Mouse (Mus musculus): Measurements from ENCODE around the gene Rara. TPM values are rescaled to one million over a fixed set of nuclear protein-coding genes. Genes with fewer than 3 reads are reported as not detected.

Gene Rara
- polyA plus RNA-seq, 1 experiment: 18.0 TPM

GRCm38 (mm10) chr11:98934367-98934766 is 6.7 kb downstream of the Rara start:
- no peaks in the 10 kb centered on the region for H3K36me3 ChIP-seq (ENCODE audit: control insufficient read depth, insufficient read depth, low read length)
- H3K4me3 ChIP-seq (ENCODE audit: insufficient read depth, low read depth, low read length): no peak overlapping the region
- TF ChIP-seq CTCF (conservative IDR thresholded peaks at IDR 0.05; ENCODE audit: insufficient read depth, insufficient read length, low read depth, low read length) (no peak), POLR2A (IDR thresholded peaks at IDR 0.05; ENCODE audit: low read depth, low read length) (no peak)
- WGBS: 81% methylated on average over 3 of the region's 3 CpGs
- peaks cover 30% of the 10 kb centered on the region for H3K4me1 ChIP-seq (ENCODE audit: control insufficient read depth, insufficient read depth, low read length)
- H3K27ac ChIP-seq (ENCODE audit: insufficient read depth, low read depth, low read length): no peak overlapping the region
- H3K27me3 ChIP-seq (replicated peaks; ENCODE audit: control insufficient read depth, insufficient read depth, low read length): no peaks in the 10 kb centered on the region
- DNase-seq: no peak

GRCm38 (mm10) chr11:98935123-98935522 is 7.5 kb downstream of the Rara start:
- no peak overlapping the region for H3K4me3 ChIP-seq (ENCODE audit: insufficient read depth, low read depth, low read length)
- no peaks in the 10 kb centered on the region for H3K27me3 ChIP-seq (replicated peaks; ENCODE audit: control insufficient read depth, insufficient read depth, low read length)
- 68% methylated on average over 3 of the region's 3 CpGs for WGBS
- DNase-seq: peak; percentile 96
- H3K4me1 ChIP-seq (ENCODE audit: control insufficient read depth, insufficient read depth, low read length): peaks cover 32% of the 10 kb centered on the region
- TF ChIP-seq POLR2A (IDR thresholded peaks at IDR 0.05; ENCODE audit: low read depth, low read length): no peak
- TF ChIP-seq CTCF (conservative IDR thresholded peaks at IDR 0.05; ENCODE audit: insufficient read depth, insufficient read length, low read depth, low read length): no peak
- no peaks in the 10 kb centered on the region for H3K36me3 ChIP-seq (ENCODE audit: control insufficient read depth, insufficient read depth, low read length)
- peak overlapping the region; percentile 30; the same call in 1 of the 2 replicates for H3K27ac ChIP-seq (ENCODE audit: insufficient read depth, low read depth, low read length)

GRCm38 (mm10) chr11:98936170-98936569 is 8.6 kb downstream of the Rara start:
- peak overlapping the region; percentile 96 for H3K27ac ChIP-seq (ENCODE audit: insufficient read depth, low read depth, low read length)
- peaks cover 43% of the 10 kb centered on the region for H3K4me1 ChIP-seq (ENCODE audit: control insufficient read depth, insufficient read depth, low read length)
- TF ChIP-seq POLR2A (IDR thresholded peaks at IDR 0.05; ENCODE audit: low read depth, low read length) (peak; percentile 70), CTCF (conservative IDR thresholded peaks at IDR 0.05; ENCODE audit: insufficient read depth, insufficient read length, low read depth, low read length) (no peak)
- H3K36me3 ChIP-seq (ENCODE audit: control insufficient read depth, insufficient read depth, low read length): no peaks in the 10 kb centered on the region
- no peaks in the 10 kb centered on the region for H3K27me3 ChIP-seq (replicated peaks; ENCODE audit: control insufficient read depth, insufficient read depth, low read length)
- peak; percentile 86 for DNase-seq
- peak overlapping the region; percentile 53 for H3K4me3 ChIP-seq (ENCODE audit: insufficient read depth, low read depth, low read length)
- WGBS: 7% methylated on average over 29 of the region's 29 CpGs

- WGBS: 5% methylated on average over 23 of the region's 23 CpGs
- peaks cover 43% of the 10 kb centered on the region for H3K4me1 ChIP-seq (ENCODE audit: control insufficient read depth, insufficient read depth, low read length)
- peak; percentile 59 for DNase-seq
- H3K36me3 ChIP-seq (ENCODE audit: control insufficient read depth, insufficient read depth, low read length): no peaks in the 10 kb centered on the region
- TF ChIP-seq POLR2A (IDR thresholded peaks at IDR 0.05; ENCODE audit: low read depth, low read length) (no peak), CTCF (conservative IDR thresholded peaks at IDR 0.05; ENCODE audit: insufficient read depth, insufficient read length, low read depth, low read length) (no peak)
- peak overlapping the region; percentile 96 for H3K27ac ChIP-seq (ENCODE audit: insufficient read depth, low read depth, low read length)
- H3K4me3 ChIP-seq (ENCODE audit: insufficient read depth, low read depth, low read length): peak overlapping the region; percentile 53
- no peaks in the 10 kb centered on the region for H3K27me3 ChIP-seq (replicated peaks; ENCODE audit: control insufficient read depth, insufficient read depth, low read length)
These were observed 9.2 kb downstream of the Rara start for GRCm38 (mm10) chr11:98936606-98937409.

GRCm38 (mm10) chr11:98937410-98937913 is 9.8 kb downstream of the Rara start:
- Histone ChIP-seq H3K36me3 (ENCODE audit: control insufficient read depth, insufficient read depth, low read length) (no peaks in the 10 kb centered on the region), H3K27me3 (replicated peaks; ENCODE audit: control insufficient read depth, insufficient read depth, low read length) (no peaks in the 10 kb centered on the region), H3K4me3 (ENCODE audit: insufficient read depth, low read depth, low read length) (peak overlapping the region; percentile 93), H3K4me1 (ENCODE audit: control insufficient read depth, insufficient read depth, low read length) (peaks cover 46% of the 10 kb centered on the region), H3K27ac (ENCODE audit: insufficient read depth, low read depth, low read length) (peak overlapping the region; percentile 97)
- peak; percentile 96 for DNase-seq
- TF ChIP-seq CTCF (conservative IDR thresholded peaks at IDR 0.05; ENCODE audit: insufficient read depth, insufficient read length, low read depth, low read length): no peak
- TF ChIP-seq POLR2A (IDR thresholded peaks at IDR 0.05; ENCODE audit: low read depth, low read length): no peak
- under 1% methylated on average over 38 of the region's 38 CpGs for WGBS

- Histone ChIP-seq H3K27ac (ENCODE audit: insufficient read depth, low read depth, low read length) (peak overlapping the region; percentile 97), H3K4me3 (ENCODE audit: insufficient read depth, low read depth, low read length) (peak overlapping the region; percentile 93), H3K4me1 (ENCODE audit: control insufficient read depth, insufficient read depth, low read length) (peaks cover 48% of the 10 kb centered on the region), H3K36me3 (ENCODE audit: control insufficient read depth, insufficient read depth, low read length) (no peaks in the 10 kb centered on the region), H3K27me3 (replicated peaks; ENCODE audit: control insufficient read depth, insufficient read depth, low read length) (no peaks in the 10 kb centered on the region)
- TF ChIP-seq CTCF (conservative IDR thresholded peaks at IDR 0.05; ENCODE audit: insufficient read depth, insufficient read length, low read depth, low read length) (no peak), POLR2A (IDR thresholded peaks at IDR 0.05; ENCODE audit: low read depth, low read length) (no peak)
- 2% methylated on average over 39 of the region's 39 CpGs for WGBS
- DNase-seq: peak; percentile 69
These were observed 10.5 kb downstream of the Rara start for GRCm38 (mm10) chr11:98937914-98938694.

GRCm38 (mm10) chr11:98938701-98939083 is 11.1 kb downstream of the Rara start:
- TF ChIP-seq POLR2A (IDR thresholded peaks at IDR 0.05; ENCODE audit: low read depth, low read length) (no peak), CTCF (conservative IDR thresholded peaks at IDR 0.05; ENCODE audit: insufficient read depth, insufficient read length, low read depth, low read length) (no peak)
- H3K27ac ChIP-seq (ENCODE audit: insufficient read depth, low read depth, low read length): no peak overlapping the region
- WGBS: 37% methylated on average over 7 of the region's 7 CpGs
- H3K36me3 ChIP-seq (ENCODE audit: control insufficient read depth, insufficient read depth, low read length): no peaks in the 10 kb centered on the region
- peaks cover 54% of the 10 kb centered on the region for H3K4me1 ChIP-seq (ENCODE audit: control insufficient read depth, insufficient read depth, low read length)
- no peaks in the 10 kb centered on the region for H3K27me3 ChIP-seq (replicated peaks; ENCODE audit: control insufficient read depth, insufficient read depth, low read length)
- H3K4me3 ChIP-seq (ENCODE audit: insufficient read depth, low read depth, low read length): peak overlapping the region; percentile 93
- no peak for DNase-seq

Data from kidney, adult 2 months (tissue).